Mouse (Mus musculus): ENCODE results near the gene Trank1. TPM values are rescaled to one million over a fixed set of nuclear protein-coding genes. Genes with fewer than 3 reads are reported as not detected.
A peak's percentile ranks its signal among the peaks of the same experiment; 100 is the strongest.

The Trank1 gene
- polyA plus RNA-seq, 1 experiment from 2014 or later: 0.79 TPM

DNA sequence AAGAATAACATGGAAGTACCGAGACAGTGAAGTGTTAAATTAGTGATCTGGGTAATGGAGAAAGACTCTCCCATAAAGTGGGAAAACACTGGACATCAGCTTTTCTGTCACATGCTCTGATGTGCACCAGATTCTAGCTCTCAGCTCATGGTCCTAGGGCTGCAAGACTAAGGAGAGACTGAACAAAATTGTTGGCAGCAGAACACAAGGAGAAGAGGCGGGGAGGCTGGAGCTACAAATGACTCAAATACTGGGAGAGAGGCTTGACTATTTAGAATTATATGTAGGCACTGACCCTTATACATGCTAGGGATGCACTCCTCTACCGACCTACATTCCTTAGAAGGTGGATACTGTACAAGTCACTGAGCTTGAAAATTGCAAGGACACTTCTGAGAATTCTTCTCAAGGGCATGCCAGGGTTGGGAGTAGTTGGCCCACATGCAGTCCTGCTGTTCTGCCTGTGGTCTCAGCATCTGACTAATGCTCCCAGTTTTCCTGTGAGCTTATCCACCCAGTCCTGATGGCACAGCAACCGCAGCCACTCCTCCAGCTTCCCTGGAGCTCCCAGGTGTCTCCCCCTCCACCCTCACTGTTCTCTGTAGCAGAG, 23.1 kb downstream of the Trank1 start:
- Histone ChIP-seq H3K27ac (replicated peaks; ENCODE audit: low read depth, low read length) (no peak overlapping the region), H3K36me3 (ENCODE audit: control insufficient read depth, insufficient read depth, low read length) (no peaks in the 10 kb centered on the region), H3K4me1 (ENCODE audit: control insufficient read depth, insufficient read depth, low read length) (no peaks in the 10 kb centered on the region), H3K9ac (ENCODE audit: low read depth, low read length) (no peak overlapping the region), H3K27me3 (replicated peaks; ENCODE audit: control insufficient read depth, insufficient read depth, low read length) (no peaks in the 10 kb centered on the region), H3K4me2 (ENCODE audit: low read depth, low read length) (no peak overlapping the region), H3K9me3 (ENCODE audit: control insufficient read depth, low read length) (no peaks in the 10 kb centered on the region), H3K4me3 (ENCODE audit: low read depth, low read length) (no peak overlapping the region)
- 64% methylated on average over 4 of the region's 4 CpGs for WGBS
- DNase-seq (ENCODE audit: low spot score) (no peak), ATAC-seq (ENCODE audit: low read depth) (no peak)

- Histone ChIP-seq H3K27ac (replicated peaks; ENCODE audit: low read depth, low read length) (no peak overlapping the region), H3K27me3 (replicated peaks; ENCODE audit: control insufficient read depth, insufficient read depth, low read length) (no peaks in the 10 kb centered on the region), H3K4me1 (ENCODE audit: control insufficient read depth, insufficient read depth, low read length) (no peaks in the 10 kb centered on the region), H3K9ac (ENCODE audit: low read depth, low read length) (no peak overlapping the region), H3K36me3 (ENCODE audit: control insufficient read depth, insufficient read depth, low read length) (no peaks in the 10 kb centered on the region), H3K4me3 (ENCODE audit: low read depth, low read length) (no peak overlapping the region), H3K4me2 (ENCODE audit: low read depth, low read length) (no peak overlapping the region), H3K9me3 (ENCODE audit: control insufficient read depth, low read length) (no peaks in the 10 kb centered on the region)
- 74% methylated on average over 7 of the region's 7 CpGs for WGBS
- ATAC-seq (ENCODE audit: low read depth) (no peak), DNase-seq (ENCODE audit: low spot score) (no peak)
Measured at GRCm38 (mm10) chr9:111351233-111351632, 39.7 kb downstream of the Trank1 start.

DNA sequence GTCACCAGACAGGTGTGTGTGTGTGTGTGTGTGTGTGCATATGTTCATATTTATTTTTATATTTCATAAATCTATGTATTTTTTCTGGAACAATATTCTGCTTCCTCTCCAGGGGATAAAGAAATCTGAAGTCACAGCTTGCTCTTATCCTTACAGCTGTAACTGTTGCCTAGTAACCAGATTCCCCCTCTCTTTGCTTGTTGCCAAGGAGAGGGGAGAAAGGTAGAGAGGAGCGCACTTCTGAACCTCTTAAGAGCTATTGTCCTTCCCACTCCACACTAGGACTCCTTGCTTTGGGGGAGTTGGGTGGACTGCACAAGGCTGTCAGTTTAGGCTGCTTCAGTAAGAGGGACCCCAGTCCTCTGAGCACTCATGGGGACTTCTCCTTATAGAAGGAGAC, 40.1 kb downstream of the Trank1 start:
- no peak for DNase-seq (ENCODE audit: low spot score)
- ATAC-seq (ENCODE audit: low read depth): no peak
- Histone ChIP-seq H3K9ac (ENCODE audit: low read depth, low read length) (no peak overlapping the region), H3K36me3 (ENCODE audit: control insufficient read depth, insufficient read depth, low read length) (no peaks in the 10 kb centered on the region), H3K4me3 (ENCODE audit: low read depth, low read length) (no peak overlapping the region), H3K9me3 (ENCODE audit: control insufficient read depth, low read length) (no peaks in the 10 kb centered on the region), H3K4me2 (ENCODE audit: low read depth, low read length) (no peak overlapping the region), H3K4me1 (ENCODE audit: control insufficient read depth, insufficient read depth, low read length) (no peaks in the 10 kb centered on the region), H3K27me3 (replicated peaks; ENCODE audit: control insufficient read depth, insufficient read depth, low read length) (no peaks in the 10 kb centered on the region), H3K27ac (replicated peaks; ENCODE audit: low read depth, low read length) (no peak overlapping the region)
- WGBS: 60% methylated on average over 1 of the region's 1 CpGs

- Histone ChIP-seq H3K4me3 (ENCODE audit: low read depth, low read length) (no peak overlapping the region), H3K4me1 (ENCODE audit: control insufficient read depth, insufficient read depth, low read length) (no peaks in the 10 kb centered on the region), H3K27ac (replicated peaks; ENCODE audit: low read depth, low read length) (no peak overlapping the region), H3K36me3 (ENCODE audit: control insufficient read depth, insufficient read depth, low read length) (no peaks in the 10 kb centered on the region), H3K4me2 (ENCODE audit: low read depth, low read length) (no peak overlapping the region), H3K9me3 (ENCODE audit: control insufficient read depth, low read length) (no peaks in the 10 kb centered on the region), H3K27me3 (replicated peaks; ENCODE audit: control insufficient read depth, insufficient read depth, low read length) (no peaks in the 10 kb centered on the region), H3K9ac (ENCODE audit: low read depth, low read length) (no peak overlapping the region)
- no peak for ATAC-seq (ENCODE audit: low read depth)
- no peak for DNase-seq (ENCODE audit: low spot score)
- 77% methylated on average over 3 of the region's 3 CpGs for WGBS
Measured at GRCm38 (mm10) chr9:111352646-111353045, 41.1 kb downstream of the Trank1 start.

DNA sequence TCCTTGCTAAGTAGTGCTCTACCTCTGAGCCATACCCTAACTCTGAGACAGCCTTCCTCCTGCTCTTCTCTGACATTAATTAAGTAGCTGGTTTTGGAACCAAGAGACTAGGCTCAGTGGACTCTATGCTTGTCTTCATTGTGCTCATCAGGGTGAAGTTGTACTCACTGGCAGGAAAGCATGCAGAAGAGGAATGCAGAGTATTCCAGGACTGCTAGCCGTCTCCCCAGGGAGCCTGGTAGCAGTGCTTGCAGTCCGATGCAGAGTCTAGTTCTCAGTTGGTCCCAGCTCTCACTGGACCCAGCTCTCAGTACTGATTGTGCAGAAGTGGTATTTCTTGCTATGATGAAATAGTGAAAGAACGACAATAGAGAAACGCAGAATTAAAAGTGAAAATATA, 43.5 kb downstream of the Trank1 start:
- no peaks in the 10 kb centered on the region for H3K4me1 ChIP-seq (ENCODE audit: control insufficient read depth, insufficient read depth, low read length)
- 52% methylated on average over 4 of the region's 4 CpGs for WGBS
- no peak overlapping the region for H3K27ac ChIP-seq (replicated peaks; ENCODE audit: low read depth, low read length)
- H3K9me3 ChIP-seq (ENCODE audit: control insufficient read depth, low read length): no peaks in the 10 kb centered on the region
- H3K4me2 ChIP-seq (ENCODE audit: low read depth, low read length): no peak overlapping the region
- H3K4me3 ChIP-seq (ENCODE audit: low read depth, low read length): no peak overlapping the region
- no peak for ATAC-seq (ENCODE audit: low read depth)
- DNase-seq (ENCODE audit: low spot score): peak; percentile 23
- H3K9ac ChIP-seq (ENCODE audit: low read depth, low read length): no peak overlapping the region
- no peaks in the 10 kb centered on the region for H3K36me3 ChIP-seq (ENCODE audit: control insufficient read depth, insufficient read depth, low read length)
- H3K27me3 ChIP-seq (replicated peaks; ENCODE audit: control insufficient read depth, insufficient read depth, low read length): no peaks in the 10 kb centered on the region

DNA sequence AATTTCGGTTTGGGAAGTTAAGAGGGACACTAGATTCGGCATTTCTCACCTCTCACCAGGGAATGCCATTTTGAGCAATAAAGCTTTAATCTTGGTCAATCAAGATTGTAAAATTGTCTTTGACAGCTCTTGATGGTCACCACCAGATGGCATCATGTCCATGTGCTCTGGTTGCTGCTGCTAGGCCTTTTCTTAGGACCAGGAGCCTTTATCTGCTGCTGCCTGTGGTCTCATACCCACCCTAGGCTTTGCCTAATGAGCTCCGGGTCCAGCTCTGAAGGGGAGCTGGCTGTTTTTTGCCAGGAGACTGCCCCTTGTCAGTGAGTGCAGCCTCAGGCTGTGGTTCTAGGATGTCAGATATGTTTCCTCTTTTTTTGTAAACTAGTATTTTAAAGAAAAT, 44.8 kb downstream of the Trank1 start:
- Histone ChIP-seq H3K9ac (ENCODE audit: low read depth, low read length) (no peak overlapping the region), H3K4me3 (ENCODE audit: low read depth, low read length) (no peak overlapping the region), H3K36me3 (ENCODE audit: control insufficient read depth, insufficient read depth, low read length) (no peaks in the 10 kb centered on the region), H3K27me3 (replicated peaks; ENCODE audit: control insufficient read depth, insufficient read depth, low read length) (no peaks in the 10 kb centered on the region), H3K4me1 (ENCODE audit: control insufficient read depth, insufficient read depth, low read length) (no peaks in the 10 kb centered on the region), H3K27ac (replicated peaks; ENCODE audit: low read depth, low read length) (no peak overlapping the region), H3K4me2 (ENCODE audit: low read depth, low read length) (no peak overlapping the region), H3K9me3 (ENCODE audit: control insufficient read depth, low read length) (no peaks in the 10 kb centered on the region)
- DNase-seq (ENCODE audit: low spot score) (peak; percentile 69), ATAC-seq (ENCODE audit: low read depth) (no peak)
- WGBS: 41% methylated on average over 3 of the region's 3 CpGs

DNA sequence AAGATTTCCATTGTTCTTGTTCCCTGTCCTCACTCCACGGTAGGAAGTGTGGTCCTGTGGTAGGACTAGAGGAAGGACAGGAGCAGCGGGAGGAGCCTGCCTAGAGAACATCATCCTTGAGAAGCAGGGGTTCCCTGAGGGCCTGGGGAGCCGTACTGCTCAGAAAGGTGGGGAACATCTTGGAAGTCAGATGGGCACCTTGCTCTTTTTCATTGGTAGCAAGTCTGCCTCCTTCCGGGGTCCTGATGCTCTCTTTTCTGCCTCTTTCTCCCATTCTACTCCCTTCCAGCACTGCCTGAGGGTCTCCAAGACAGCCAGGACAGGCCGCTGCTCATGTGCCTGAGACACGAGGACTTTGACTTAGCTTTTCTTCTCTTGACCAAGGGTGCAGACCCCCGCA, 52.1 kb downstream of the Trank1 start:
- H3K36me3 ChIP-seq (ENCODE audit: control insufficient read depth, insufficient read depth, low read length): no peaks in the 10 kb centered on the region
- no peaks in the 10 kb centered on the region for H3K4me1 ChIP-seq (ENCODE audit: control insufficient read depth, insufficient read depth, low read length)
- H3K4me2 ChIP-seq (ENCODE audit: low read depth, low read length): no peak overlapping the region
- ATAC-seq (ENCODE audit: low read depth): no peak
- H3K27me3 ChIP-seq (replicated peaks; ENCODE audit: control insufficient read depth, insufficient read depth, low read length): no peaks in the 10 kb centered on the region
- no peak overlapping the region for H3K4me3 ChIP-seq (ENCODE audit: low read depth, low read length)
- no peak overlapping the region for H3K9ac ChIP-seq (ENCODE audit: low read depth, low read length)
- WGBS: 65% methylated on average over 7 of the region's 7 CpGs
- H3K9me3 ChIP-seq (ENCODE audit: control insufficient read depth, low read length): no peaks in the 10 kb centered on the region
- no peak for DNase-seq (ENCODE audit: low spot score)
- H3K27ac ChIP-seq (replicated peaks; ENCODE audit: low read depth, low read length): no peak overlapping the region

GRCm38 (mm10) chr9:111367713-111368112, 56.2 kb downstream of the Trank1 start:
- 51% methylated on average over 2 of the region's 2 CpGs for WGBS
- no peak overlapping the region for H3K9ac ChIP-seq (ENCODE audit: low read depth, low read length)
- H3K27me3 ChIP-seq (replicated peaks; ENCODE audit: control insufficient read depth, insufficient read depth, low read length): no peaks in the 10 kb centered on the region
- DNase-seq (ENCODE audit: low spot score) (no peak), ATAC-seq (ENCODE audit: low read depth) (no peak)
- H3K9me3 ChIP-seq (ENCODE audit: control insufficient read depth, low read length): no peaks in the 10 kb centered on the region
- H3K4me1 ChIP-seq (ENCODE audit: control insufficient read depth, insufficient read depth, low read length): no peaks in the 10 kb centered on the region
- no peak overlapping the region for H3K27ac ChIP-seq (replicated peaks; ENCODE audit: low read depth, low read length)
- H3K4me2 ChIP-seq (ENCODE audit: low read depth, low read length): no peak overlapping the region
- H3K4me3 ChIP-seq (ENCODE audit: low read depth, low read length): no peak overlapping the region
- H3K36me3 ChIP-seq (ENCODE audit: control insufficient read depth, insufficient read depth, low read length): no peaks in the 10 kb centered on the region

GRCm38 (mm10) chr9:111372079-111372478, 60.5 kb downstream of the Trank1 start:
- Histone ChIP-seq H3K36me3 (ENCODE audit: control insufficient read depth, insufficient read depth, low read length) (no peaks in the 10 kb centered on the region), H3K27ac (replicated peaks; ENCODE audit: low read depth, low read length) (no peak overlapping the region), H3K4me1 (ENCODE audit: control insufficient read depth, insufficient read depth, low read length) (no peaks in the 10 kb centered on the region), H3K27me3 (replicated peaks; ENCODE audit: control insufficient read depth, insufficient read depth, low read length) (no peaks in the 10 kb centered on the region), H3K9ac (ENCODE audit: low read depth, low read length) (no peak overlapping the region), H3K4me2 (ENCODE audit: low read depth, low read length) (no peak overlapping the region), H3K9me3 (ENCODE audit: control insufficient read depth, low read length) (no peaks in the 10 kb centered on the region), H3K4me3 (ENCODE audit: low read depth, low read length) (no peak overlapping the region)
- DNase-seq (ENCODE audit: low spot score) (no peak), ATAC-seq (ENCODE audit: low read depth) (no peak)
- WGBS: 89% methylated on average over 3 of the region's 3 CpGs
